Mouse (Mus musculus): ENCODE measurements at regions not wholly inside any gene's neighbourhood (a gene's known extent, or its start where the extent isn't known, plus 50 kb on each side); places are given as distances from the start of the nearest gene placed in this dataset.

GRCm38 (mm10) chr1:164538304-164539043 lies 80.3 kb upstream of the Atp1b1 start:
- TF ChIP-seq POLR2A (IDR thresholded peaks at IDR 0.05; ENCODE audit: insufficient read depth, low read depth, low read length) (no peak), CTCF (IDR thresholded peaks at IDR 0.05) (no peak), EP300 (IDR thresholded peaks at IDR 0.05; ENCODE audit: insufficient read depth, low read depth, low read length) (no peak)

All from heart, adult 2 months (tissue).